Mouse (Mus musculus) midbrain, embryonic 11.5 days (tissue): ENCODE data around the gene Smarce1. TPM values are rescaled to one million over a fixed set of nuclear protein-coding genes. Genes with fewer than 3 reads are reported as not detected.

Experiments used
- ATAC-seq: fragments of 200-750 bp; cut with Nextera tagmentation; 2 replicates; pipeline ENCODE4 v1.8.0; 2017; ENCODE audit warnings: moderate TSS enrichment, moderate library complexity; ENCODE audit not compliant: low FRiP score
- DNase-seq: peaks from one replicate; pipeline ENCODE4 v3.0.0; 2015; ENCODE audit warnings: low spot score; ENCODE audit errors: missing footprints
- H3K27ac ChIP-seq: fragments of 300-500 bp; sonication (generic); 2 replicates; pipeline ENCODE4 v1.5.1; 2014; ENCODE audit warnings: low read depth, low read length
- H3K27me3 ChIP-seq: fragments of 300-500 bp; sonication (generic); 2 replicates; pipeline ENCODE4 v1.6.1; 2014; ENCODE audit warnings: mild to moderate bottlenecking, low read length, moderate library complexity, mixed read lengths; ENCODE audit not compliant: control insufficient read depth, insufficient read depth
- H3K36me3 ChIP-seq: fragments of 300-500 bp; sonication (generic); 2 replicates; pipeline ENCODE4 v1.6.1; 2014; ENCODE audit warnings: mild to moderate bottlenecking, low read length, moderate library complexity, mixed read lengths; ENCODE audit not compliant: control insufficient read depth, insufficient read depth
- H3K4me1 ChIP-seq: fragments of 300-500 bp; sonication (generic); 2 replicates; pipeline ENCODE4 v1.6.1; 2014; ENCODE audit warnings: low read length; ENCODE audit not compliant: control insufficient read depth, insufficient read depth
- H3K4me2 ChIP-seq: fragments of 300-500 bp; sonication (generic); 2 replicates; pipeline ENCODE4 v1.6.1; 2014; ENCODE audit warnings: mild to moderate bottlenecking, moderate library complexity
- H3K4me3 ChIP-seq: fragments of 300-500 bp; sonication (generic); 2 replicates; pipeline ENCODE4 v1.5.1; 2014; ENCODE audit warnings: low read depth, low read length
- H3K9ac ChIP-seq: fragments of 300-500 bp; sonication (generic); 2 replicates; pipeline ENCODE4 v1.6.1; 2014; ENCODE audit warnings: low read length
- H3K9me3 ChIP-seq: fragments of 300-500 bp; sonication (generic); 2 replicates; pipeline ENCODE4 v1.6.1; 2016; ENCODE audit warnings: low read length; ENCODE audit not compliant: control insufficient read depth
- WGBS: fragments of 180-500 bp; shearing (Covaris S2); extraction: QIAGEN DNeasy Blood & Tissue Kit; methylation state at CpG from one replicate; pipeline ENCODE4 v1.1.7; 2014; 5-methylcytosine and 5-hydroxymethylcytosine counted together
- polyA plus RNA-seq: library from polyadenylated mRNA; unstranded; fragments of >200 nt; fragmentation: Nextera tagmentation; extraction: Ambion mirVana; gene quantifications from 2 replicates; pipeline ENCODE4 v1.2.1, GENCODE M21; 2014

Gene Smarce1
- polyA plus RNA-seq, 1 experiment from 2014 or later, result 184 TPM

DNA sequence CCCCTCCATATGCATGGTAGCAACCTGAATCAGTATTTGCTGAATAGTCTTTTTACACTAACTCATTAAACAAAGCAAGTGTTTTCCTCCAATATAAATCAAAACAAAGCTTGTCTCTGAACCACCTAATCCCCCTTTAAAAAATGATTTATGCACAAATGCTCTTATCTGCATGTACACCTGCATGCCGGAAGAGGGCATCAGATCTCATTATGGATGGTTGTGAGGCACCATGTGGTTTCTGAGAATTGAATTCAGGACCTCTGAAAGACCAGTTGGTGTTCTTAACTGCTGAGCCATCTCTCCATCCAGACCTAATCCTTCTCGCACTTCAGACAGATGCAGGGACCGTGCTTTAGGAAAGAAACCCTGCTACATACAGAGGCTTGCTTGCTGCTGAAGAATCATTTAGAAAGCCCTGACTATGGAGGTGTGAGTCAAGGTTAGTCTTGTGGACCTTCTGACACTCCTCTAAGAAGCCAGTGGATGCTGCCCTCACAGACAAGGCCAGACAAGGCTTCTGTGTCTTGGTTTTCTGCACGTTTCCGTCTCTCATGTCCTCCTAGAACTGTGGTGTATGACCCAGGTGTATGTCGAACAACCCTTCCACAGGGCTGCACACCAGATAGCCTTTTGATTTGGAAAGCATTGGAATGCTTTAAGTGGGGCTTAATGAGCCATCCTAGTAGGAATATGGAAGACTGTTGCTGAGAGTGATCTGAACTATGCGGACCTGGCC is 13.4 kb downstream of the Smarce1 start:
- Histone ChIP-seq H3K4me3 (no peak overlapping the region), H3K9me3 (no peaks in the 10 kb centered on the region), H3K27me3 (no peaks in the 10 kb centered on the region), H3K27ac (no peak overlapping the region), H3K36me3 (peaks cover 52% of the 10 kb centered on the region), H3K4me1 (no peaks in the 10 kb centered on the region), H3K4me2 (no peak overlapping the region), H3K9ac (no peak overlapping the region)
- ATAC-seq, result no peak
- DNase-seq, result peak; percentile 61
- WGBS, result 94% methylated on average over 7 of the region's 7 CpGs

GRCm38 (mm10) chr11:99216181-99216580 is 14.6 kb downstream of the Smarce1 start:
- no peaks in the 10 kb centered on the region for H3K4me1 ChIP-seq
- no peaks in the 10 kb centered on the region for H3K27me3 ChIP-seq
- WGBS, result 96% methylated on average over 3 of the region's 3 CpGs
- H3K36me3 ChIP-seq, result peaks cover 55% of the 10 kb centered on the region
- H3K4me2 ChIP-seq, result no peak overlapping the region
- no peak for DNase-seq
- no peak overlapping the region for H3K27ac ChIP-seq
- no peak overlapping the region for H3K4me3 ChIP-seq
- H3K9ac ChIP-seq, result no peak overlapping the region
- no peak for ATAC-seq
- H3K9me3 ChIP-seq, result no peaks in the 10 kb centered on the region

- Histone ChIP-seq H3K27me3 (no peaks in the 10 kb centered on the region), H3K4me2 (no peak overlapping the region), H3K36me3 (peaks cover 54% of the 10 kb centered on the region), H3K9me3 (no peaks in the 10 kb centered on the region), H3K4me1 (no peaks in the 10 kb centered on the region), H3K27ac (no peak overlapping the region), H3K9ac (no peak overlapping the region), H3K4me3 (no peak overlapping the region)
- DNase-seq, result no peak
- 89% methylated on average over 7 of the region's 7 CpGs for WGBS
- ATAC-seq, result no peak
These were observed 18.1 kb downstream of the Smarce1 start for GRCm38 (mm10) chr11:99212693-99213092.

- no peaks in the 10 kb centered on the region for H3K27me3 ChIP-seq
- no peak overlapping the region for H3K4me3 ChIP-seq
- no peak overlapping the region for H3K9ac ChIP-seq
- H3K36me3 ChIP-seq, result peaks cover 50% of the 10 kb centered on the region
- ATAC-seq (no peak), DNase-seq (peak; percentile 86)
- H3K4me2 ChIP-seq, result no peak overlapping the region
- H3K4me1 ChIP-seq, result no peaks in the 10 kb centered on the region
- H3K27ac ChIP-seq, result no peak overlapping the region
- 84% methylated on average over 2 of the region's 2 CpGs for WGBS
- no peaks in the 10 kb centered on the region for H3K9me3 ChIP-seq
These were observed 18.9 kb downstream of the Smarce1 start for GRCm38 (mm10) chr11:99211964-99212363.

GRCm38 (mm10) chr11:99208105-99208669 is 22.6 kb downstream of the Smarce1 start:
- H3K9ac ChIP-seq, result no peak overlapping the region
- no peaks in the 10 kb centered on the region for H3K4me1 ChIP-seq
- no peaks in the 10 kb centered on the region for H3K9me3 ChIP-seq
- no peaks in the 10 kb centered on the region for H3K27me3 ChIP-seq
- DNase-seq (no peak), ATAC-seq (no peak)
- no peak overlapping the region for H3K4me3 ChIP-seq
- H3K4me2 ChIP-seq, result no peak overlapping the region
- H3K36me3 ChIP-seq, result peaks cover 27% of the 10 kb centered on the region
- WGBS, result 85% methylated on average over 8 of the region's 8 CpGs
- no peak overlapping the region for H3K27ac ChIP-seq

- H3K27ac ChIP-seq, result no peak overlapping the region
- no peak overlapping the region for H3K9ac ChIP-seq
- no peak overlapping the region for H3K4me3 ChIP-seq
- DNase-seq (no peak), ATAC-seq (no peak)
- H3K36me3 ChIP-seq, result peaks cover 21% of the 10 kb centered on the region
- no peaks in the 10 kb centered on the region for H3K27me3 ChIP-seq
- H3K4me2 ChIP-seq, result no peak overlapping the region
- no peaks in the 10 kb centered on the region for H3K9me3 ChIP-seq
- no peaks in the 10 kb centered on the region for H3K4me1 ChIP-seq
- 35% methylated on average over 2 of the region's 2 CpGs for WGBS
These were observed 23.4 kb downstream of the Smarce1 start for GRCm38 (mm10) chr11:99207449-99207848.

GRCm38 (mm10) chr11:99206954-99207353 is 23.9 kb downstream of the Smarce1 start:
- no peaks in the 10 kb centered on the region for H3K27me3 ChIP-seq
- H3K4me3 ChIP-seq, result no peak overlapping the region
- 38% methylated on average over 2 of the region's 2 CpGs for WGBS
- DNase-seq (no peak), ATAC-seq (no peak)
- H3K4me2 ChIP-seq, result no peak overlapping the region
- peaks cover 17% of the 10 kb centered on the region for H3K36me3 ChIP-seq
- H3K4me1 ChIP-seq, result no peaks in the 10 kb centered on the region
- H3K27ac ChIP-seq, result no peak overlapping the region
- H3K9ac ChIP-seq, result no peak overlapping the region
- no peaks in the 10 kb centered on the region for H3K9me3 ChIP-seq

- no peaks in the 10 kb centered on the region for H3K36me3 ChIP-seq
- H3K27me3 ChIP-seq, result no peaks in the 10 kb centered on the region
- H3K9me3 ChIP-seq, result no peaks in the 10 kb centered on the region
- H3K27ac ChIP-seq, result no peak overlapping the region
- no peak overlapping the region for H3K4me3 ChIP-seq
- ATAC-seq (no peak), DNase-seq (no peak)
- no peak overlapping the region for H3K4me2 ChIP-seq
- WGBS, result 23% methylated on average over 14 of the region's 14 CpGs
- H3K9ac ChIP-seq, result no peak overlapping the region
- H3K4me1 ChIP-seq, result no peaks in the 10 kb centered on the region; the same call in 1 of the 2 replicates
These were observed 41.6 kb downstream of the Smarce1 start for GRCm38 (mm10) chr11:99189154-99189582.

GRCm38 (mm10) chr11:99187348-99187747 is 43.5 kb downstream of the Smarce1 start:
- H3K4me3 ChIP-seq, result no peak overlapping the region
- no peak overlapping the region for H3K4me2 ChIP-seq
- H3K27me3 ChIP-seq, result no peaks in the 10 kb centered on the region
- H3K4me1 ChIP-seq, result no peaks in the 10 kb centered on the region; the same call in 1 of the 2 replicates
- DNase-seq, result no peak
- 94% methylated on average over 4 of the region's 4 CpGs for WGBS
- H3K27ac ChIP-seq, result no peak overlapping the region
- ATAC-seq, result no peak
- no peaks in the 10 kb centered on the region for H3K9me3 ChIP-seq
- no peak overlapping the region for H3K9ac ChIP-seq
- no peaks in the 10 kb centered on the region for H3K36me3 ChIP-seq
